Mouse (Mus musculus) forebrain, embryonic 14.5 days (tissue): Measurements from ENCODE around the gene Klhl2. TPM values are rescaled to one million over a fixed set of nuclear protein-coding genes. Genes with fewer than 3 reads are reported as not detected.

ENCODE experiments used
- polyA plus RNA-seq: library from polyadenylated mRNA; unstranded; fragments of >200 nt; fragmentation: Nextera tagmentation; extraction: Ambion mirVana; gene quantifications from 2 replicates; pipeline ENCODE4 v1.2.1, GENCODE M21; 2014

Gene Klhl2
- polyA plus RNA-seq, 1 experiment from 2014 or later: 16.3 TPM

Other genes starting within 250 kb of the Klhl2 start
- 438 and 505 TPM in 2 replicates for gene Cpe, start 157.0 kb downstream of the Klhl2 start, polyA plus RNA-seq
- 172 and 188 TPM in 2 replicates for gene Msmo1, start 116.2 kb downstream of the Klhl2 start, polyA plus RNA-seq
- gene Tmem192, start 97.2 kb upstream of the Klhl2 start, polyA plus RNA-seq: 24.0 and 26.2 TPM in 2 replicates
- 0.09 TPM in 1 of 2 replicates, not detected in the other for gene Trim75, start 137.8 kb upstream of the Klhl2 start, polyA plus RNA-seq
- not detected in 2 replicates for gene Trim61, start 168.5 kb upstream of the Klhl2 start, polyA plus RNA-seq
- not detected in 2 replicates for gene Trim60, start 168.6 kb upstream of the Klhl2 start, polyA plus RNA-seq
- 1.1 and 1.3 TPM in 2 replicates for gene Apela, start 187.3 kb upstream of the Klhl2 start, polyA plus RNA-seq
- gene Gm10663, start 225.0 kb upstream of the Klhl2 start, polyA plus RNA-seq: not detected in 2 replicates